Mouse (Mus musculus) heart, embryonic 11.5 days (tissue): ENCODE measurements around the gene Gm10643. TPM values are rescaled to one million over a fixed set of nuclear protein-coding genes. Genes with fewer than 3 reads are reported as not detected.
A peak's percentile ranks its signal among the peaks of the same experiment; 100 is the strongest.

Source experiments
- ATAC-seq: fragments of 200-750 bp; cut with Nextera tagmentation; replicated peaks from 2 replicates; pipeline ENCODE4 v1.8.0; 2017; ENCODE audit warnings: moderate library complexity; ENCODE audit not compliant: insufficient number of reproducible peaks, low FRiP score, low TSS enrichment
- H3K27ac ChIP-seq: fragments of 300-500 bp; sonication (generic); 2 replicates; pipeline ENCODE4 v1.5.1; 2014; ENCODE audit warnings: mild to moderate bottlenecking, low read depth, low read length
- H3K27me3 ChIP-seq: fragments of 300-500 bp; sonication (generic); 2 replicates; pipeline ENCODE4 v1.6.1; 2014; ENCODE audit warnings: mild to moderate bottlenecking, low read length, mixed read lengths; ENCODE audit not compliant: control insufficient read depth, insufficient read depth
- H3K36me3 ChIP-seq: fragments of 300-500 bp; sonication (generic); 2 replicates; pipeline ENCODE4 v1.6.1; 2014; ENCODE audit warnings: mild to moderate bottlenecking, low read length, moderate library complexity, mixed read lengths; ENCODE audit not compliant: control insufficient read depth, insufficient read depth
- H3K4me1 ChIP-seq: fragments of 300-500 bp; sonication (generic); 2 replicates; pipeline ENCODE4 v1.6.1; 2014; ENCODE audit warnings: low read length; ENCODE audit not compliant: control insufficient read depth, insufficient read depth
- H3K4me2 ChIP-seq: fragments of 300-500 bp; sonication (generic); 2 replicates; pipeline ENCODE4 v1.6.1; 2014; ENCODE audit warnings: mild to moderate bottlenecking, moderate library complexity
- H3K4me3 ChIP-seq: fragments of 300-500 bp; sonication (generic); 2 replicates; pipeline ENCODE4 v1.5.1; 2014; ENCODE audit warnings: low read depth, low read length
- H3K9ac ChIP-seq: fragments of 300-500 bp; sonication (generic); 2 replicates; pipeline ENCODE4 v1.6.1; 2014; ENCODE audit warnings: mild to moderate bottlenecking, low read depth, low read length, moderate library complexity
- H3K9me3 ChIP-seq: fragments of 300-500 bp; sonication (generic); replicated peaks from 2 replicates; pipeline ENCODE4 v1.6.1; 2016; ENCODE audit warnings: low read length; ENCODE audit not compliant: control insufficient read depth
- WGBS: fragments of 180-500 bp; shearing (Covaris S2); extraction: QIAGEN DNeasy Blood & Tissue Kit; methylation state at CpG from one replicate; pipeline ENCODE4 v1.1.7; 2014; ENCODE audit not compliant: insufficient replicate concordance; 5-methylcytosine and 5-hydroxymethylcytosine counted together
- polyA plus RNA-seq: library from polyadenylated mRNA; unstranded; fragments of >200 nt; fragmentation: Nextera tagmentation; extraction: Ambion mirVana; gene quantifications from 2 replicates; pipeline ENCODE4 v1.2.1, GENCODE M21; 2014

Gm10643 gene
- polyA plus RNA-seq, 1 experiment from 2014 or later, result 1.0 TPM

- Histone ChIP-seq H3K9ac (peak within 1 kb of the TSS; percentile 64), H3K36me3 (no peaks in the 10 kb centered on the region), H3K4me1 (peaks cover 5% of the 10 kb centered on the region; the same call in 1 of the 2 replicates), H3K27ac (no peak within 1 kb of the TSS), H3K4me2 (peak within 1 kb of the TSS; percentile 78), H3K4me3 (peak within 1 kb of the TSS; percentile 46), H3K27me3 (peaks cover 51% of the 10 kb centered on the region), H3K9me3 (no peaks in the 10 kb centered on the region)
- WGBS, result 3% methylated on average over 40 of the region's 40 CpGs
- ATAC-seq, result peak; percentile 58; the same call in 1 of the 2 replicates
Observed at GRCm38 (mm10) chr8:84042066-84042947, 22.6 kb downstream of the Gm10643 start, which contains the start of gene Il27ra. TSS of gene Il27ra (minus strand) at chr8:84042589.

GRCm38 (mm10) chr8:84039050-84039449, 25.9 kb downstream of the Gm10643 start:
- no peaks in the 10 kb centered on the region for H3K36me3 ChIP-seq
- H3K4me3 ChIP-seq, result no peak overlapping the region
- H3K4me2 ChIP-seq, result no peak overlapping the region
- peaks cover 5% of the 10 kb centered on the region; the same call in 1 of the 2 replicates for H3K4me1 ChIP-seq
- WGBS, result 12% methylated on average over 5 of the region's 5 CpGs
- H3K27me3 ChIP-seq, result peaks cover 38% of the 10 kb centered on the region
- no peak overlapping the region for H3K9ac ChIP-seq
- no peak overlapping the region for H3K27ac ChIP-seq
- no peaks in the 10 kb centered on the region for H3K9me3 ChIP-seq
- no peak for ATAC-seq

GRCm38 (mm10) chr8:84038015-84038414, 26.9 kb downstream of the Gm10643 start:
- H3K4me1 ChIP-seq, result peaks cover 5% of the 10 kb centered on the region; the same call in 1 of the 2 replicates
- no peak overlapping the region for H3K4me2 ChIP-seq
- H3K27me3 ChIP-seq, result peaks cover 31% of the 10 kb centered on the region
- no peaks in the 10 kb centered on the region for H3K36me3 ChIP-seq
- no peaks in the 10 kb centered on the region for H3K9me3 ChIP-seq
- no peak overlapping the region for H3K4me3 ChIP-seq
- no peak for ATAC-seq
- no peak overlapping the region for H3K27ac ChIP-seq
- no peak overlapping the region for H3K9ac ChIP-seq
- WGBS, result 52% methylated on average over 5 of the region's 5 CpGs

GRCm38 (mm10) chr8:84032777-84033176, 32.2 kb downstream of the Gm10643 start:
- H3K4me2 ChIP-seq, result no peak overlapping the region
- H3K9ac ChIP-seq, result no peak overlapping the region
- H3K27ac ChIP-seq, result no peak overlapping the region
- WGBS, result 72% methylated on average over 4 of the region's 4 CpGs
- H3K27me3 ChIP-seq, result peaks cover 16% of the 10 kb centered on the region
- no peak overlapping the region for H3K4me3 ChIP-seq
- no peak for ATAC-seq
- H3K4me1 ChIP-seq, result no peaks in the 10 kb centered on the region
- H3K9me3 ChIP-seq, result no peaks in the 10 kb centered on the region
- H3K36me3 ChIP-seq, result no peaks in the 10 kb centered on the region

- WGBS, result 88% methylated on average over 5 of the region's 5 CpGs
- Histone ChIP-seq H3K4me1 (0 out of 2 replicates have a peak, but pooled peaks cover 5% of the 10 kb centered on the region), H3K4me2 (no peak overlapping the region), H3K27me3 (peaks cover 41% of the 10 kb centered on the region), H3K9me3 (no peaks in the 10 kb centered on the region), H3K27ac (no peak overlapping the region), H3K9ac (no peak overlapping the region), H3K4me3 (no peak overlapping the region), H3K36me3 (no peaks in the 10 kb centered on the region)
- ATAC-seq, result no peak
Observed at GRCm38 (mm10) chr8:84029272-84029671, 35.7 kb downstream of the Gm10643 start.

GRCm38 (mm10) chr8:84027449-84027848, 37.5 kb downstream of the Gm10643 start:
- H3K36me3 ChIP-seq, result no peaks in the 10 kb centered on the region
- H3K9me3 ChIP-seq, result no peaks in the 10 kb centered on the region
- 9% methylated on average over 10 of the region's 10 CpGs for WGBS
- H3K27me3 ChIP-seq, result peaks cover 37% of the 10 kb centered on the region
- no peak overlapping the region for H3K27ac ChIP-seq
- no peak overlapping the region for H3K4me2 ChIP-seq
- no peak overlapping the region for H3K4me3 ChIP-seq
- no peak for ATAC-seq
- H3K9ac ChIP-seq, result no peak overlapping the region
- peaks cover 22% of the 10 kb centered on the region for H3K4me1 ChIP-seq

GRCm38 (mm10) chr8:84025863-84026262, 39.1 kb downstream of the Gm10643 start:
- Histone ChIP-seq H3K27me3 (peaks cover 45% of the 10 kb centered on the region), H3K9me3 (no peaks in the 10 kb centered on the region), H3K9ac (peak overlapping the region; percentile 29; the same call in 1 of the 2 replicates), H3K4me2 (peak overlapping the region; percentile 89), H3K36me3 (no peaks in the 10 kb centered on the region), H3K4me1 (peaks cover 28% of the 10 kb centered on the region), H3K4me3 (peak overlapping the region; percentile 48), H3K27ac (no peak overlapping the region)
- under 1% methylated on average over 41 of the region's 41 CpGs for WGBS
- ATAC-seq, result 0 out of 2 replicates have a peak, but pooled peaks have one; percentile 19

- WGBS, result 10% methylated on average over 10 of the region's 10 CpGs
- Histone ChIP-seq H3K27ac (no peak overlapping the region), H3K27me3 (peaks cover 45% of the 10 kb centered on the region), H3K4me3 (no peak overlapping the region), H3K4me1 (peaks cover 28% of the 10 kb centered on the region), H3K9me3 (no peaks in the 10 kb centered on the region), H3K9ac (no peak overlapping the region), H3K4me2 (no peak overlapping the region), H3K36me3 (no peaks in the 10 kb centered on the region)
- no peak for ATAC-seq
Observed at GRCm38 (mm10) chr8:84024171-84024570, 40.8 kb downstream of the Gm10643 start.
